Mouse (Mus musculus): ENCODE results near the gene Rasl10a. TPM values are rescaled to one million over a fixed set of nuclear protein-coding genes. Genes with fewer than 3 reads are reported as not detected.
A peak's percentile ranks its signal among the peaks of the same experiment; 100 is the strongest.

Rasl10a gene
- polyA plus RNA-seq, 1 experiment from 2014 or later: 2.4 TPM

GRCm38 (mm10) chr11:5061413-5062139, 3.6 kb downstream of the Rasl10a start:
- in situ Hi-C loops (cut with MboI; ENCODE audit: low pct_unique_long_range_greater_than_20kb): no loop called here

GRCm38 (mm10) chr11:5062326-5062725, 4.4 kb downstream of the Rasl10a start:
- in situ Hi-C loops (cut with MboI; ENCODE audit: low pct_unique_long_range_greater_than_20kb): no loop called here
- ATAC-seq (no peak), DNase-seq (ENCODE audit: low read depth, low spot score) (no peak)
- ChIA-PET POLR2A (interaction anchor here (1.3 kb wide), 1 partner anchor 36 kb away, joined by 3 read pairs; the partner anchor contains the start of gene Rhbdd3), CTCF (interaction anchor here (1.6 kb wide), 1 partner anchor 13 kb away, joined by 7 read pairs; no protein-coding TSS in a partner anchor)
- no peaks in the 10 kb centered on the region for H3K27me3 ChIP-seq
- TF ChIP-seq CTCF (IDR thresholded peaks at IDR 0.05): no peak

More at GRCm38 (mm10) chr11:5061413-5062139, 3.6 kb downstream of the Rasl10a start:
- TF ChIP-seq CTCF (IDR thresholded peaks at IDR 0.05): no peak
- CTCF ChIA-PET: no interaction called here
- DNase-seq (ENCODE audit: low read depth, low spot score): peak; percentile 69
- POLR2A ChIA-PET: interaction anchor here (1.3 kb wide), 1 partner anchor 37 kb away, joined by 3 read pairs; the partner anchor contains the start of gene Rhbdd3
- ATAC-seq: no peak
- H3K27me3 ChIP-seq: no peaks in the 10 kb centered on the region

- CTCF ChIA-PET: interaction anchor here (0.8 to 1.6 kb wide), 3 partner anchors 12 to 47 kb away, joined by 3 to 7 read pairs (median 4); no protein-coding TSS in a partner anchor
- ATAC-seq (no peak), DNase-seq (ENCODE audit: low read depth, low spot score) (no peak)
- in situ Hi-C loops (cut with MboI; ENCODE audit: low pct_unique_long_range_greater_than_20kb): no loop called here
- POLR2A ChIA-PET: interaction anchor here (1.3 kb wide), 1 partner anchor 35 kb away, joined by 3 read pairs; the partner anchor contains the start of gene Rhbdd3
- no peaks in the 10 kb centered on the region for H3K27me3 ChIP-seq
- TF ChIP-seq CTCF (IDR thresholded peaks at IDR 0.05): no peak
Observed at GRCm38 (mm10) chr11:5062860-5063505, 5.1 kb downstream of the Rasl10a start.

- ChIA-PET CTCF (interaction anchor here (0.8 to 1.6 kb wide), 3 partner anchors 12 to 48 kb away, joined by 3 to 7 read pairs (median 4); no protein-coding TSS in a partner anchor), POLR2A (no interaction called here)
- ATAC-seq (no peak), DNase-seq (ENCODE audit: low read depth, low spot score) (no peak)
- H3K27me3 ChIP-seq: no peaks in the 10 kb centered on the region
- in situ Hi-C loops (cut with MboI; ENCODE audit: low pct_unique_long_range_greater_than_20kb): no loop called here
- no peak for TF ChIP-seq CTCF (IDR thresholded peaks at IDR 0.05)
Observed at GRCm38 (mm10) chr11:5063561-5064281, 5.8 kb downstream of the Rasl10a start.

GRCm38 (mm10) chr11:5064282-5065055, 6.5 kb downstream of the Rasl10a start:
- DNase-seq (ENCODE audit: low read depth, low spot score): no peak

GRCm38 (mm10) chr11:5065056-5065821, 7.3 kb downstream of the Rasl10a start, which contains the start of gene Gas2l1:
Gene Gas2l1, minus strand, starts transcription at chr11:5065327.
- ChIA-PET CTCF (interaction anchor here (0.7 to 1.9 kb wide), 9 partner anchors 9 to 67 kb away, joined by 3 to 7 read pairs (median 3); no protein-coding TSS in a partner anchor), POLR2A (interaction anchor here (0.9 to 1.4 kb wide), 3 partner anchors 28 to 49 kb away, joined by 3 to 5 read pairs (median 4); no protein-coding TSS in a partner anchor)
- in situ Hi-C loops (cut with MboI; ENCODE audit: low pct_unique_long_range_greater_than_20kb): loop anchor here (5.0 kb wide), 1 partner anchor 48 kb away; no protein-coding TSS in a partner anchor
- H3K27me3 ChIP-seq: no peaks in the 10 kb centered on the region
- peak; percentile 64 for DNase-seq (ENCODE audit: low read depth, low spot score)
- ATAC-seq: peak; percentile 75
- no peak for TF ChIP-seq CTCF (IDR thresholded peaks at IDR 0.05)

More at GRCm38 (mm10) chr11:5064282-5065055, 6.5 kb downstream of the Rasl10a start:
- ATAC-seq: no peak
- in situ Hi-C loops (cut with MboI; ENCODE audit: low pct_unique_long_range_greater_than_20kb): loop anchor here (5.0 kb wide), 1 partner anchor 47 kb away; no protein-coding TSS in a partner anchor
- ChIA-PET CTCF (interaction anchor here (1.5 to 1.9 kb wide), 3 partner anchors 42 to 50 kb away, joined by 6 to 7 read pairs (median 7); no protein-coding TSS in a partner anchor), POLR2A (interaction anchor here (0.9 to 1.4 kb wide), 3 partner anchors 28 to 48 kb away, joined by 3 to 5 read pairs (median 4); no protein-coding TSS in a partner anchor)
- no peaks in the 10 kb centered on the region for H3K27me3 ChIP-seq
- TF ChIP-seq CTCF (IDR thresholded peaks at IDR 0.05): no peak

- TF ChIP-seq CTCF (IDR thresholded peaks at IDR 0.05): no peak
- no peak for ATAC-seq
Observed at GRCm38 (mm10) chr11:5067063-5067462, 9.1 kb downstream of the Rasl10a start.

GRCm38 (mm10) chr11:5068126-5068971, 10.4 kb downstream of the Rasl10a start:
- no peak for ATAC-seq
- DNase-seq (ENCODE audit: low read depth, low spot score): no peak
- POLR2A ChIA-PET: no interaction called here
- no peak for TF ChIP-seq CTCF (IDR thresholded peaks at IDR 0.05)
- in situ Hi-C loops (cut with MboI; ENCODE audit: low pct_unique_long_range_greater_than_20kb): loop anchor here (5.0 kb wide), 1 partner anchor 51 kb away; no protein-coding TSS in a partner anchor
- CTCF ChIA-PET: interaction anchor here (1.1 kb wide), 1 partner anchor 10 kb away, joined by 3 read pairs; the partner anchor contains the start of gene Rasl10a
- no peaks in the 10 kb centered on the region for H3K27me3 ChIP-seq

More at GRCm38 (mm10) chr11:5067063-5067462, 9.1 kb downstream of the Rasl10a start:
- DNase-seq (ENCODE audit: low read depth, low spot score): no peak
- ChIA-PET POLR2A (interaction anchor here (1.2 kb wide), 1 partner anchor 51 kb away, joined by 4 read pairs; no protein-coding TSS in a partner anchor), CTCF (interaction anchor here (0.8 to 1.1 kb wide), 2 partner anchors 8 to 9 kb away, joined by 3 read pairs; partner anchors contain the start of gene Rasl10a)
- no peaks in the 10 kb centered on the region for H3K27me3 ChIP-seq
- in situ Hi-C loops (cut with MboI; ENCODE audit: low pct_unique_long_range_greater_than_20kb): loop anchor here (5.0 kb wide), 1 partner anchor 50 kb away; no protein-coding TSS in a partner anchor
